In genomic region chr3:130428796-130429195, GRCm38 (mm10) we compare ENCODE assay signal across 27 mouse cellular contexts.
DNase-seq lines count a peak whose midpoint lies in the region; ATAC-seq and TF ChIP-seq lines count a peak whose summit lies in the region.
"Had no signal": no experiment of that assay in that cellular context is flagged by ENCODE, and none has a peak within 500 bp of the region (broad histone marks: within the 10 kb centered on the region; RNA-seq: fewer than 3 reads in every experiment).

No protein-coding gene starts in this region.

- no peaks in the 10 kb centered on the region for H3K36me3 ChIP-seq in embryonic facial prominence, embryonic 14.5 days (ENCODE audit: control insufficient read depth, insufficient read depth, low read length)
- H3K36me3 ChIP-seq in embryonic facial prominence, embryonic 10.5 days (replicated peaks): no peaks in the 10 kb centered on the region
- no peaks in the 10 kb centered on the region for H3K36me3 ChIP-seq in hindbrain, postnatal 0 days (ENCODE audit: insufficient read depth, low read length)
- H3K36me3 ChIP-seq in hindbrain, embryonic 16.5 days (ENCODE audit: control insufficient read depth, insufficient read depth, low read length): no peaks in the 10 kb centered on the region
- H3K36me3 ChIP-seq in lung, embryonic 14.5 days (ENCODE audit: insufficient read depth): no peaks in the 10 kb centered on the region
- H3K36me3 ChIP-seq in lung, postnatal 0 days (ENCODE audit: insufficient read depth, low read length): no peaks in the 10 kb centered on the region
- H3K36me3 ChIP-seq: embryonic facial prominence, embryonic 12.5 days; forebrain, embryonic 10.5 days; forebrain, embryonic 15.5 days; G1E; limb, embryonic 13.5 days; liver, embryonic 12.5 days; midbrain, embryonic 13.5 days; neural tube, embryonic 13.5 days had no signal

- H3K9me3 ChIP-seq in embryonic facial prominence, embryonic 14.5 days (ENCODE audit: control insufficient read depth, low read length): no peaks in the 10 kb centered on the region
- H3K9me3 ChIP-seq in embryonic facial prominence, embryonic 10.5 days: no peaks in the 10 kb centered on the region
- no peaks in the 10 kb centered on the region for H3K9me3 ChIP-seq in hindbrain, postnatal 0 days (ENCODE audit: low read length)
- no peaks in the 10 kb centered on the region for H3K9me3 ChIP-seq in hindbrain, embryonic 16.5 days (ENCODE audit: control insufficient read depth, low read length)
- no peaks in the 10 kb centered on the region for H3K9me3 ChIP-seq in lung, embryonic 14.5 days (ENCODE audit: low read depth, low read length)
- H3K9me3 ChIP-seq in lung, postnatal 0 days (ENCODE audit: low read length): no peaks in the 10 kb centered on the region
- H3K9me3 ChIP-seq: embryonic facial prominence, embryonic 12.5 days; forebrain, embryonic 10.5 days; forebrain, embryonic 15.5 days; limb, embryonic 13.5 days; liver, embryonic 12.5 days; midbrain, embryonic 13.5 days; neural tube, embryonic 13.5 days had no signal

- no peak for TF ChIP-seq CTCF in hindbrain, postnatal 0 days (IDR thresholded peaks at IDR 0.05; ENCODE audit: low read depth)
- TF ChIP-seq CTCF in lung, embryonic 14.5 days (IDR thresholded peaks at IDR 0.05; ENCODE audit: low read depth): no peak
- TF ChIP-seq CTCF in lung, postnatal 0 days (IDR thresholded peaks at IDR 0.05): no peak

- no peak for TF ChIP-seq EP300 in lung, postnatal 0 days (IDR thresholded peaks at IDR 0.05)

- H3K27ac ChIP-seq in embryonic facial prominence, embryonic 14.5 days (replicated peaks; ENCODE audit: low read depth, low read length): no peak overlapping the region
- H3K27ac ChIP-seq in embryonic facial prominence, embryonic 10.5 days (replicated peaks): no peak overlapping the region
- no peak overlapping the region for H3K27ac ChIP-seq in hindbrain, postnatal 0 days
- H3K27ac ChIP-seq in hindbrain, embryonic 16.5 days (ENCODE audit: low read depth, low read length): no peak overlapping the region
- H3K27ac ChIP-seq in lung, embryonic 14.5 days (ENCODE audit: low read depth): no peak overlapping the region
- no peak overlapping the region for H3K27ac ChIP-seq in lung, postnatal 0 days (ENCODE audit: low read length)
- H3K27ac ChIP-seq: embryonic facial prominence, embryonic 12.5 days; forebrain, embryonic 10.5 days; forebrain, embryonic 15.5 days; hindbrain, embryonic 14.5 days; kidney, postnatal 0 days; limb, embryonic 13.5 days; liver, embryonic 12.5 days; macrophage; midbrain, embryonic 13.5 days; neural tube, embryonic 13.5 days had no signal

- peaks cover 17% of the 10 kb centered on the region; the same call in 1 of the 2 replicates for H3K4me1 ChIP-seq in embryonic facial prominence, embryonic 14.5 days (ENCODE audit: control insufficient read depth, insufficient read depth, low read length)
- peaks cover 10% of the 10 kb centered on the region; the same call in 1 of the 2 replicates for H3K4me1 ChIP-seq in embryonic facial prominence, embryonic 10.5 days
- no peaks in the 10 kb centered on the region for H3K4me1 ChIP-seq in hindbrain, postnatal 0 days (ENCODE audit: insufficient read depth, low read length)
- no peaks in the 10 kb centered on the region for H3K4me1 ChIP-seq in hindbrain, embryonic 16.5 days (ENCODE audit: control insufficient read depth, insufficient read depth, low read depth, low read length)
- no peaks in the 10 kb centered on the region for H3K4me1 ChIP-seq in lung, embryonic 14.5 days (ENCODE audit: insufficient read depth)
- H3K4me1 ChIP-seq in lung, postnatal 0 days (ENCODE audit: insufficient read depth, low read depth, low read length): no peaks in the 10 kb centered on the region
- H3K4me1 ChIP-seq: forebrain, embryonic 10.5 days; forebrain, embryonic 15.5 days; liver, embryonic 12.5 days; midbrain, embryonic 13.5 days; neural tube, embryonic 13.5 days had no signal

- H3K27me3 ChIP-seq in embryonic facial prominence, embryonic 14.5 days (replicated peaks; ENCODE audit: control insufficient read depth, insufficient read depth, low read length): no peaks in the 10 kb centered on the region
- no peaks in the 10 kb centered on the region for H3K27me3 ChIP-seq in embryonic facial prominence, embryonic 10.5 days (replicated peaks; ENCODE audit: low read depth, poor library complexity, severe bottlenecking)
- H3K27me3 ChIP-seq in hindbrain, postnatal 0 days (ENCODE audit: insufficient read depth, low read length): no peaks in the 10 kb centered on the region
- no peaks in the 10 kb centered on the region for H3K27me3 ChIP-seq in hindbrain, embryonic 16.5 days (replicated peaks; ENCODE audit: control insufficient read depth, insufficient read depth, low read length)
- H3K27me3 ChIP-seq in lung, embryonic 14.5 days (ENCODE audit: insufficient read depth, low read length): no peaks in the 10 kb centered on the region
- no peaks in the 10 kb centered on the region for H3K27me3 ChIP-seq in lung, postnatal 0 days (replicated peaks; ENCODE audit: insufficient read depth, low read length)
- H3K27me3 ChIP-seq: embryonic facial prominence, embryonic 12.5 days; forebrain, embryonic 15.5 days; liver, embryonic 12.5 days; midbrain, embryonic 13.5 days; neural tube, embryonic 13.5 days had no signal

- ATAC-seq in embryonic facial prominence, embryonic 14.5 days (ENCODE audit: low read depth): no peak
- no peak for ATAC-seq in hindbrain, postnatal 0 days
- ATAC-seq in hindbrain, embryonic 16.5 days: no peak
- no peak for ATAC-seq in lung, embryonic 14.5 days (ENCODE audit: insufficient read depth)
- ATAC-seq in lung, postnatal 0 days: no peak
- ATAC-seq: forebrain, embryonic 15.5 days; liver, embryonic 12.5 days; liver, postnatal 0 days; midbrain, embryonic 13.5 days had no signal

- 74% methylated on average over 4 of the region's 4 CpGs for WGBS in embryonic facial prominence, embryonic 14.5 days
- WGBS in embryonic facial prominence, embryonic 10.5 days: 92% methylated on average over 4 of the region's 4 CpGs
- WGBS in hindbrain, postnatal 0 days: 68% methylated on average over 4 of the region's 4 CpGs
- WGBS in hindbrain, embryonic 16.5 days: 91% methylated on average over 4 of the region's 4 CpGs
- 87% methylated on average over 4 of the region's 4 CpGs for WGBS in lung, embryonic 14.5 days
- WGBS in lung, postnatal 0 days: 80% methylated on average over 4 of the region's 4 CpGs

- no peak overlapping the region for H3K4me3 ChIP-seq in embryonic facial prominence, embryonic 14.5 days (ENCODE audit: low read depth, low read length)
- no peak overlapping the region for H3K4me3 ChIP-seq in embryonic facial prominence, embryonic 10.5 days
- H3K4me3 ChIP-seq in hindbrain, postnatal 0 days (ENCODE audit: low read length): no peak overlapping the region
- no peak overlapping the region for H3K4me3 ChIP-seq in hindbrain, embryonic 16.5 days (ENCODE audit: low read length)
- no peak overlapping the region for H3K4me3 ChIP-seq in lung, embryonic 14.5 days (ENCODE audit: low read depth, low read length)
- no peak overlapping the region for H3K4me3 ChIP-seq in lung, postnatal 0 days (ENCODE audit: low read depth, low read length)
- H3K4me3 ChIP-seq: embryonic facial prominence, embryonic 12.5 days; forebrain, embryonic 10.5 days; forebrain, embryonic 15.5 days; limb, embryonic 13.5 days; liver, embryonic 12.5 days; midbrain, embryonic 13.5 days; neural tube, embryonic 13.5 days had no signal

- no peak overlapping the region for H3K4me2 ChIP-seq in embryonic facial prominence, embryonic 14.5 days (ENCODE audit: low read depth, low read length)
- H3K4me2 ChIP-seq in hindbrain, postnatal 0 days (ENCODE audit: low read depth, low read length): no peak overlapping the region
- H3K4me2 ChIP-seq in hindbrain, embryonic 16.5 days (ENCODE audit: low read length): no peak overlapping the region
- H3K4me2 ChIP-seq in lung, embryonic 14.5 days: no peak overlapping the region
- H3K4me2 ChIP-seq in lung, postnatal 0 days (replicated peaks; ENCODE audit: low read depth, low read length): no peak overlapping the region
- H3K4me2 ChIP-seq: embryonic facial prominence, embryonic 12.5 days; forebrain, embryonic 15.5 days; hindbrain, embryonic 14.5 days; limb, embryonic 13.5 days; liver, embryonic 12.5 days; midbrain, embryonic 13.5 days; neural tube, embryonic 13.5 days had no signal

- no peak overlapping the region for H3K9ac ChIP-seq in embryonic facial prominence, embryonic 14.5 days (ENCODE audit: low read depth, low read length)
- H3K9ac ChIP-seq in hindbrain, postnatal 0 days (replicated peaks; ENCODE audit: low read length): no peak overlapping the region
- no peak overlapping the region for H3K9ac ChIP-seq in hindbrain, embryonic 16.5 days (ENCODE audit: low read depth, low read length)
- no peak overlapping the region for H3K9ac ChIP-seq in lung, embryonic 14.5 days
- H3K9ac ChIP-seq in lung, postnatal 0 days (replicated peaks; ENCODE audit: low read depth): no peak overlapping the region
- H3K9ac ChIP-seq: embryonic facial prominence, embryonic 12.5 days; forebrain, embryonic 15.5 days; hindbrain, embryonic 14.5 days; limb, embryonic 13.5 days; liver, embryonic 12.5 days; liver, postnatal 0 days; midbrain, embryonic 13.5 days; neural tube, embryonic 13.5 days had no signal

- peak; percentile 22 for DNase-seq in adrenal gland, postnatal 14 days
- no peak for DNase-seq in adrenal gland, adult 18-20 months (ENCODE audit: low spot score in 2 of 2)
- peak; percentile 72 for DNase-seq in embryonic facial prominence, embryonic 14.5 days (ENCODE audit: low spot score)
- no peak for DNase-seq in embryonic facial prominence, embryonic 10.5 days (ENCODE audit: low spot score)
- DNase-seq in hindbrain, postnatal 0 days (ENCODE audit: low spot score): peak; percentile 28
- peak; percentile 35 for DNase-seq in lung, embryonic 14.5 days
- DNase-seq in lung, postnatal 0 days (ENCODE audit: low spot score): no peak
- DNase-seq: cerebellum, adult 2 months; cerebellum, postnatal 36 days; gastrocnemius, postnatal 36 days; kidney, adult 18-20 months; layer of hippocampus, adult 9-11 months; liver, postnatal 0 days; lung, postnatal 10 days; thymus, postnatal 14 days had no signal

Comparison
In these comparisons a context has a peak if more than half of its experiments do, and no peak if none do; other contexts are left out.
1. DNase-seq: peak in adrenal gland, postnatal 14 days (single experiment), embryonic facial prominence, embryonic 14.5 days (single experiment), hindbrain, postnatal 0 days (single experiment) and lung, embryonic 14.5 days (single experiment); none in adrenal gland, adult 18-20 months (0 of 2), embryonic facial prominence, embryonic 10.5 days (single experiment) and lung, postnatal 0 days (single experiment).